Mouse (Mus musculus): ENCODE measurements around the gene Arhgap18.
"Not testable (repeated sequence)": the region's sequence is repeated elsewhere in the genome, so short reads cannot be mapped to it uniquely, and the experiment has no call there.

Gene Arhgap18

GRCm38 (mm10) chr10:26895726-26896125 lies 142.5 kb downstream of the Arhgap18 start:
- no peak for DNase-seq (ENCODE audit: inconsistent ontology term)

GRCm38 (mm10) chr10:26900426-26900825 lies 147.2 kb downstream of the Arhgap18 start:
- no peak for DNase-seq (ENCODE audit: inconsistent ontology term)

GRCm38 (mm10) chr10:26903781-26904180 lies 150.6 kb downstream of the Arhgap18 start:
- no peak for DNase-seq (ENCODE audit: inconsistent ontology term)

- no peak for DNase-seq (ENCODE audit: inconsistent ontology term)
Observed at GRCm38 (mm10) chr10:26911176-26911575, 158.0 kb downstream of the Arhgap18 start.

GRCm38 (mm10) chr10:26912112-26912797 lies 159.0 kb downstream of the Arhgap18 start:
- no peak for DNase-seq (ENCODE audit: inconsistent ontology term)

- DNase-seq (ENCODE audit: inconsistent ontology term), result no peak
Observed at GRCm38 (mm10) chr10:26912807-26913206, 159.6 kb downstream of the Arhgap18 start.

- DNase-seq (ENCODE audit: inconsistent ontology term), result peak; percentile 42
Observed at GRCm38 (mm10) chr10:26919307-26919977, 166.2 kb downstream of the Arhgap18 start.

- DNase-seq (ENCODE audit: inconsistent ontology term), result peak; percentile 49
Observed at GRCm38 (mm10) chr10:26920383-26920979, 167.3 kb downstream of the Arhgap18 start.

- DNase-seq (ENCODE audit: inconsistent ontology term), result not testable (repeated sequence)
Observed at GRCm38 (mm10) chr10:26936056-26936455, 182.8 kb downstream of the Arhgap18 start.

GRCm38 (mm10) chr10:26938464-26938863 lies 185.2 kb downstream of the Arhgap18 start:
- not testable (repeated sequence) for DNase-seq (ENCODE audit: inconsistent ontology term)

- DNase-seq (ENCODE audit: inconsistent ontology term), result no peak
Observed at GRCm38 (mm10) chr10:26939549-26939948, 186.3 kb downstream of the Arhgap18 start.

GRCm38 (mm10) chr10:26948331-26948730 lies 195.1 kb downstream of the Arhgap18 start:
- no peak for DNase-seq (ENCODE audit: inconsistent ontology term)

GRCm38 (mm10) chr10:26949667-26950066 lies 196.4 kb downstream of the Arhgap18 start:
- no peak for DNase-seq (ENCODE audit: inconsistent ontology term)

- no peak for DNase-seq (ENCODE audit: inconsistent ontology term)
Observed at GRCm38 (mm10) chr10:26950448-26950847, 197.2 kb downstream of the Arhgap18 start.

- DNase-seq (ENCODE audit: inconsistent ontology term), result no peak
Observed at GRCm38 (mm10) chr10:26958513-26958912, 205.3 kb downstream of the Arhgap18 start.
